Mouse (Mus musculus): ENCODE measurements at regions not wholly inside any gene's neighbourhood (a gene's known extent, or its start where the extent isn't known, plus 50 kb on each side); places are given as distances from the start of the nearest gene placed in this dataset. TPM values are rescaled to one million over a fixed set of nuclear protein-coding genes. Genes with fewer than 3 reads are reported as not detected.
A peak's percentile ranks its signal among the peaks of the same experiment; 100 is the strongest.

DNA sequence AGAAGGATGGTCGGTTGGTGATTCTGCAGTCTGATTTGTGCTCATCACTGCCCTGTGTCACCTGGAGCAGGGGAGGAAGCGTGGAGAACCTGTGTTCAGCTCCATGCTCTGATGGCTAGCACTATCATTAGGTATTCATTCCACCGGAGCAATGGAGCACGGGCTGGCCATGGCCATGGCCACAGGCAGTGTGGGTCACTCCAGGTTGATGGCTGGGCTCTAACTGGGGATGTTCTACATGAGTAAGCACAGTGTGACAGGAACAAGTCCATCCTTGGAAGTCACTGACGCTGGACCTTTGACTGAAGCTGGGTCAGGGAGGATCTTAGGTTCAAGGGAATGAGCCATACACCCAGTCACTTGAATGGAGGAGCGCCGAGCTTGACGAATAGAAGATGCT, 154.7 kb downstream of the Zfp281 start:
- no peak for DNase-seq (ENCODE audit: low spot score)
- 61% methylated on average over 8 of the region's 8 CpGs for WGBS
- Histone ChIP-seq H3K9me3 (ENCODE audit: low read length) (no peaks in the 10 kb centered on the region), H3K27me3 (ENCODE audit: insufficient read depth, low read length) (no peaks in the 10 kb centered on the region), H3K4me2 (ENCODE audit: low read depth, low read length, poor library complexity, severe bottlenecking) (no peak overlapping the region), H3K9ac (replicated peaks; ENCODE audit: low read length, poor library complexity, severe bottlenecking) (no peak overlapping the region), H3K4me3 (ENCODE audit: low read depth, low read length) (no peak overlapping the region), H3K36me3 (ENCODE audit: insufficient read depth, low read length) (no peaks in the 10 kb centered on the region), H3K27ac (ENCODE audit: low read depth, low read length) (no peak overlapping the region), H3K4me1 (ENCODE audit: insufficient read depth, low read length) (no peaks in the 10 kb centered on the region)
- no peak for ATAC-seq (ENCODE audit: low FRiP score)
- TF ChIP-seq CTCF (IDR thresholded peaks at IDR 0.05) = no peak

DNA sequence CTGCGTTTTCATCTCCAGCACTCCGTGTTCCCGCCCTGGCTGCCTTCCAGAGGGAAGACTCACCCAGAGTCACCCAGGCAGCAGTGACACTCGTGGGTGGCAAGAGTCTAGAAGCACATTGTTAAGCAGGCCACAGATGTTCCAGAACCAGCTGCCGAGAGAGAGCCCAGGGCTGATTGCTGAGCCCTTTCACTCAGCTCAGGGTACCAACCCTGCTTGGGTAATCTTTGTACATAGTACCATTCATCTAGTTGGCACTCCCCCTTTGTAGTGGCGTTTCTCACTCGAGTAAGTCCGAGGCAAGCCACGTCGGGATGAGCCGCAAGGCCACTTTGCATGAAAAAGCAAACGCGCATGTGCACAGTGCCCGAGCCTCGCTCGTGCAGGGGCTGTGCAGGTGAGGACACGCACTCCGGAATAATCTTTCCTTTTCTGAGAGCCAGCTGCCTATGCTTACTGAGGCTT, 156.9 kb downstream of the Zfp281 start:
- peak overlapping the region; percentile 62 for H3K4me2 ChIP-seq (ENCODE audit: low read depth, low read length, poor library complexity, severe bottlenecking)
- H3K4me3 ChIP-seq (ENCODE audit: low read depth, low read length) = peak overlapping the region; percentile 37
- ATAC-seq (ENCODE audit: low FRiP score) = peak; percentile 58
- no peaks in the 10 kb centered on the region for H3K4me1 ChIP-seq (ENCODE audit: insufficient read depth, low read length)
- no peak overlapping the region for H3K27ac ChIP-seq (ENCODE audit: low read depth, low read length)
- H3K9ac ChIP-seq (replicated peaks; ENCODE audit: low read length, poor library complexity, severe bottlenecking) = 0 out of 2 replicates have a peak overlapping the region, but pooled peaks have one; percentile 19
- no peak for TF ChIP-seq CTCF (IDR thresholded peaks at IDR 0.05)
- 8% methylated on average over 18 of the region's 18 CpGs for WGBS
- DNase-seq (ENCODE audit: low spot score) = peak; percentile 55
- H3K36me3 ChIP-seq (ENCODE audit: insufficient read depth, low read length) = no peaks in the 10 kb centered on the region
- H3K27me3 ChIP-seq (ENCODE audit: insufficient read depth, low read length) = no peaks in the 10 kb centered on the region
- no peaks in the 10 kb centered on the region for H3K9me3 ChIP-seq (ENCODE audit: low read length)

DNA sequence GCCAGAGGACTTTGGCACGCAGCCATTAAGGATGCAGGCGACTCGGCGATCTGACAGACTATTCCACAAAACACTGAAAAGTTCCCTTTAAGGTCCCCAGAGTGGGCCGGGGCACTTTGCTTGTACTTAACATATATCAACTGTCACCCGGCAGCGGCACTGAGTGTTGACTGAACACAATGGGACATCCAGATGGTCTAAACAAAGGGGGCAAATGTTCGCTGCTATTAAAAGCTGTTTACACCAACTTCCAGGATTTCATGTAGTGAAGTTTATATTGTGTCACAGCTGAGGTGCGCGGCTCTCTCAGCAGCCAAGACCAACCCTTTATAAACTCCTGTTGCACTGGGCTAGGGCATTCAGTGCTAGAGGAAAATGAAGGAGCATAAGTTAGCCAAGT, 157.6 kb downstream of the Zfp281 start:
- TF ChIP-seq CTCF (IDR thresholded peaks at IDR 0.05) = no peak
- H3K27ac ChIP-seq (ENCODE audit: low read depth, low read length) = no peak overlapping the region
- peak overlapping the region; percentile 37 for H3K4me3 ChIP-seq (ENCODE audit: low read depth, low read length)
- H3K9me3 ChIP-seq (ENCODE audit: low read length) = no peaks in the 10 kb centered on the region
- ATAC-seq (ENCODE audit: low FRiP score) (no peak), DNase-seq (ENCODE audit: low spot score) (no peak)
- H3K4me2 ChIP-seq (ENCODE audit: low read depth, low read length, poor library complexity, severe bottlenecking) = peak overlapping the region; percentile 62
- no peaks in the 10 kb centered on the region for H3K27me3 ChIP-seq (ENCODE audit: insufficient read depth, low read length)
- WGBS = 11% methylated on average over 10 of the region's 10 CpGs
- no peaks in the 10 kb centered on the region for H3K4me1 ChIP-seq (ENCODE audit: insufficient read depth, low read length)
- no peaks in the 10 kb centered on the region for H3K36me3 ChIP-seq (ENCODE audit: insufficient read depth, low read length)
- H3K9ac ChIP-seq (replicated peaks; ENCODE audit: low read length, poor library complexity, severe bottlenecking) = 0 out of 2 replicates have a peak overlapping the region, but pooled peaks have one; percentile 19

- no peak for DNase-seq (ENCODE audit: low spot score)
- WGBS = 79% methylated on average over 9 of the region's 9 CpGs
- no peak for TF ChIP-seq CTCF (IDR thresholded peaks at IDR 0.05)
These were observed 159.5 kb downstream of the Zfp281 start for GRCm38 (mm10) chr1:136784178-136784577.

GRCm38 (mm10) chr1:136788979-136789513, 164.3 kb downstream of the Zfp281 start:
- WGBS = 66% methylated on average over 29 of the region's 30 CpGs
- ATAC-seq (ENCODE audit: low FRiP score) (no peak), DNase-seq (ENCODE audit: low spot score) (no peak)
- Histone ChIP-seq H3K36me3 (ENCODE audit: insufficient read depth, low read length) (no peaks in the 10 kb centered on the region), H3K4me1 (ENCODE audit: insufficient read depth, low read length) (no peaks in the 10 kb centered on the region), H3K27me3 (ENCODE audit: insufficient read depth, low read length) (no peaks in the 10 kb centered on the region), H3K4me3 (ENCODE audit: low read depth, low read length) (no peak overlapping the region), H3K27ac (ENCODE audit: low read depth, low read length) (no peak overlapping the region), H3K9me3 (ENCODE audit: low read length) (no peaks in the 10 kb centered on the region), H3K9ac (replicated peaks; ENCODE audit: low read length, poor library complexity, severe bottlenecking) (no peak overlapping the region), H3K4me2 (ENCODE audit: low read depth, low read length, poor library complexity, severe bottlenecking) (peak overlapping the region; percentile 18; the same call in 1 of the 2 replicates)
- peak; percentile 41; the same call in 1 of the 2 replicates for TF ChIP-seq CTCF (IDR thresholded peaks at IDR 0.05)

More at GRCm38 (mm10) chr1:136784178-136784577, 159.5 kb downstream of the Zfp281 start:
- Histone ChIP-seq H3K36me3 (ENCODE audit: insufficient read depth, low read length) (no peaks in the 10 kb centered on the region), H3K4me3 (ENCODE audit: low read depth, low read length) (no peak overlapping the region), H3K27ac (ENCODE audit: low read depth, low read length) (no peak overlapping the region), H3K4me1 (ENCODE audit: insufficient read depth, low read length) (no peaks in the 10 kb centered on the region), H3K27me3 (ENCODE audit: insufficient read depth, low read length) (no peaks in the 10 kb centered on the region), H3K9ac (replicated peaks; ENCODE audit: low read length, poor library complexity, severe bottlenecking) (no peak overlapping the region), H3K4me2 (ENCODE audit: low read depth, low read length, poor library complexity, severe bottlenecking) (no peak overlapping the region), H3K9me3 (ENCODE audit: low read length) (no peaks in the 10 kb centered on the region)
- ATAC-seq (ENCODE audit: low FRiP score) = no peak

DNA sequence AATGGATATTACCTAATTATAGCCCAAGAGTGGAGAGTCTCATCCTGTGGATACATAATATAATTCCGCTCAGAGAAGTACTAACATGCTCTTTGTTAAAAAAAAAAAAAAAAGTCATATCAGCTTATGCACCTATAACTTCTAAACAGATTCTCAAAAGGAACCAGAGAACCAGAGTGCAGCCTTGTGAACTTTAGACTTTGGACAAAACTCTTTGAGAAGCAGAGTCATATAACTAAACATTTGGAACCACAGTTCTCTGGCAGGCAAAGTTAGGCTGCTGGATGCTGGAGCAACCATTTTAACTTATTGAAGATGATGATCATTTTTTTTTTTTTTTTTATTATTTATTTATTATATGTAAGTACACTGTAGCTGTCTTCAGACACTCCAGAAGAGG, 166.9 kb downstream of the Zfp281 start:
- no peak for TF ChIP-seq CTCF (IDR thresholded peaks at IDR 0.05)
- Histone ChIP-seq H3K9me3 (ENCODE audit: low read length) (no peaks in the 10 kb centered on the region), H3K4me3 (ENCODE audit: low read depth, low read length) (no peak overlapping the region), H3K36me3 (ENCODE audit: insufficient read depth, low read length) (no peaks in the 10 kb centered on the region), H3K27me3 (ENCODE audit: insufficient read depth, low read length) (no peaks in the 10 kb centered on the region), H3K9ac (replicated peaks; ENCODE audit: low read length, poor library complexity, severe bottlenecking) (no peak overlapping the region), H3K27ac (ENCODE audit: low read depth, low read length) (no peak overlapping the region), H3K4me2 (ENCODE audit: low read depth, low read length, poor library complexity, severe bottlenecking) (no peak overlapping the region), H3K4me1 (ENCODE audit: insufficient read depth, low read length) (no peaks in the 10 kb centered on the region)
- WGBS = 94% methylated on average over 1 of the region's 1 CpGs
- DNase-seq (ENCODE audit: low spot score) (no peak), ATAC-seq (ENCODE audit: low FRiP score) (no peak)

Small RNA genes in the stretch of these regions (microRNA-seq; reads per million reads assigned to microRNA genes)
- not detected for gene Gm22132 (ENCODE audit: borderline number of aligned reads)

All from midbrain, postnatal 0 days (tissue).